Mouse (Mus musculus) myocyte (in vitro differentiated cells): ENCODE data around the gene Dpf2. TPM values are rescaled to one million over a fixed set of nuclear protein-coding genes. Genes with fewer than 3 reads are reported as not detected.

ENCODE experiments used
- H3K27me3 ChIP-seq: one replicate; pipeline ENCODE4 v1.6.1; 2011; ENCODE audit not compliant: control insufficient read depth, insufficient read depth, insufficient read length
- H3K36me3 ChIP-seq: one replicate; pipeline ENCODE4 v1.6.1; 2011; ENCODE audit not compliant: control insufficient read depth, insufficient read depth
- H3K4me2 ChIP-seq: one replicate; pipeline ENCODE4 v1.6.1; 2011; ENCODE audit warnings: low read depth, control low read depth
- H3K4me3 ChIP-seq: one replicate; pipeline ENCODE4 v1.5.1; 2011; ENCODE audit warnings: mild to moderate bottlenecking, control low read depth, moderate library complexity
- H3K79me2 ChIP-seq: one replicate; pipeline ENCODE4 v1.6.1; 2011; ENCODE audit not compliant: control insufficient read depth, insufficient read depth
- H3ac ChIP-seq: one replicate; pipeline ENCODE4 v1.6.1; 2011; ENCODE audit not compliant: control insufficient read depth, insufficient read length
- CEBPB ChIP-seq: IDR thresholded peaks from 2 replicates; pipeline ENCODE4 v1.6.1; 2011; ENCODE audit warnings: mild to moderate bottlenecking, moderate library complexity; ENCODE audit not compliant: poor library complexity, insufficient read depth, severe bottlenecking
- E2F4 ChIP-seq: IDR thresholded peaks from one replicate; pipeline ENCODE4 v1.6.1; 2011; ENCODE audit warnings: mild to moderate bottlenecking, control low read depth, moderate library complexity; ENCODE audit not compliant: insufficient read depth
- MAX ChIP-seq: IDR thresholded peaks from one replicate; pipeline ENCODE4 v1.6.1; 2011; ENCODE audit warnings: low read depth, mild to moderate bottlenecking, control low read depth
- MYOD1 ChIP-seq, 3 experiments: IDR thresholded peaks; one replicate each; pipeline ENCODE4 v1.6.1; 2011; ENCODE audit warnings: control low read depth in 2 of 3, low read depth in 2 of 3, mild to moderate bottlenecking in 2 of 3, moderate library complexity in 1 of 3; ENCODE audit not compliant: insufficient read length in 2 of 3, control insufficient read depth in 1 of 3
- MYOG ChIP-seq, 3 experiments: IDR thresholded peaks; one replicate each; pipeline ENCODE4 v1.6.1; 2011; ENCODE audit warnings: control low read depth in 2 of 3, low read depth in 2 of 3, mild to moderate bottlenecking in 2 of 3; ENCODE audit not compliant: insufficient read length in 2 of 3, control insufficient read depth in 1 of 3, insufficient read depth in 1 of 3
- POLR2A ChIP-seq: IDR thresholded peaks from one replicate; pipeline ENCODE4 v1.6.1; 2011; ENCODE audit warnings: low read depth, mild to moderate bottlenecking, control low read depth, moderate library complexity; ENCODE audit not compliant: insufficient read length
- POLR2AphosphoS2 ChIP-seq: IDR thresholded peaks from one replicate; pipeline ENCODE4 v1.6.1; 2011; ENCODE audit warnings: low read depth, control low read depth; ENCODE audit not compliant: insufficient read length
- REST ChIP-seq: IDR thresholded peaks from one replicate; pipeline ENCODE4 v1.6.1; 2011; ENCODE audit warnings: mild to moderate bottlenecking, control low read depth, moderate library complexity; ENCODE audit not compliant: insufficient read depth, insufficient read length
- SRF ChIP-seq: IDR thresholded peaks from one replicate; pipeline ENCODE4 v1.6.1; 2011; ENCODE audit warnings: low read depth; ENCODE audit not compliant: control insufficient read depth, insufficient read length
- TCF12 ChIP-seq: IDR thresholded peaks from one replicate; pipeline ENCODE4 v1.6.1; 2011; ENCODE audit warnings: mild to moderate bottlenecking, control low read depth; ENCODE audit not compliant: poor library complexity, insufficient read depth, severe bottlenecking
- TCF3 ChIP-seq: IDR thresholded peaks from one replicate; pipeline ENCODE4 v1.6.1; 2011; ENCODE audit warnings: low read depth, control low read depth; ENCODE audit not compliant: insufficient read length
- USF1 ChIP-seq: IDR thresholded peaks from one replicate; pipeline ENCODE4 v1.6.1; 2011; ENCODE audit warnings: low read depth, mild to moderate bottlenecking, control low read depth, moderate library complexity
- polyA plus RNA-seq: library from polyadenylated mRNA; unstranded; fragments of >200 nt; fragmentation: generic; extraction: Trizol; gene quantifications from one replicate; pipeline ENCODE4 v1.2.1, GENCODE M21; 2012; ENCODE audit warnings: missing spikeins

Dpf2 gene
- polyA plus RNA-seq, 1 experiment: 78.5 TPM

DNA sequence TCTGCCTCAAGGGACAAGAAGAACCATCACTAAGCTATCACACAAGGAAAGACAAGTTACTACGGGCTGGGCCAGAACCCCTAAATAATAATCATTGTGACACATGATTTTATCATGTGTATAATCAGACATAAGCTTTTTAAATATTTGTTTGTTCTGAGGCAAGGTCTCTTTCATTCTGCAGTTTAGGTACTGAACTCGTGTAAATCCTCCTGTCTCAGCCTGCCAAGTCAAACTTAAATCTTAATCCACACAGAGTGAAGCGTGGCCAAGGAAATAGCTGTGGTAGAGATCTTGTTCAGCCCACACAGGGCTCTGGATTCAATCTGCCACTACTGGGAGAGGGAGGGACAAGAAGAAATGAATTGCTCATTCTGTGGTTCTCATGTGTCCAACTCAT is 5.5 kb downstream of the Dpf2 start:
- no peak for TF ChIP-seq MAX
- TF ChIP-seq E2F4: no peak
- no peak for TF ChIP-seq POLR2AphosphoS2
- TF ChIP-seq TCF12: no peak
- TF ChIP-seq REST: no peak
- no peak overlapping the region for H3K4me3 ChIP-seq
- H3K4me2 ChIP-seq: no peak overlapping the region
- H3K36me3 ChIP-seq: peaks cover 43% of the 10 kb centered on the region
- peaks cover 63% of the 10 kb centered on the region for H3K79me2 ChIP-seq
- H3K27me3 ChIP-seq: no peaks in the 10 kb centered on the region
- no peak overlapping the region for H3ac ChIP-seq

- Histone ChIP-seq H3ac (no peak within 1 kb of the TSS), H3K36me3 (peaks cover 26% of the 10 kb centered on the region), H3K4me3 (peak within 1 kb of the TSS; percentile 9), H3K4me2 (peak within 1 kb of the TSS; percentile 64), H3K79me2 (no peaks in the 10 kb centered on the region), H3K27me3 (no peaks in the 10 kb centered on the region)
- TF ChIP-seq TCF12 (no peak), REST (peak; percentile 55), POLR2A (peak; percentile 41), E2F4 (peak; percentile 37), POLR2AphosphoS2 (peak; percentile 81)
Measured at GRCm38 (mm10) chr19:5894002-5894678, 18.7 kb downstream of the Dpf2 start, which contains the start of gene Tigd3. Gene Tigd3, minus strand, starts transcription at chr19:5894149.

- no peaks in the 10 kb centered on the region for H3K79me2 ChIP-seq
- H3K36me3 ChIP-seq: peaks cover 21% of the 10 kb centered on the region
- H3K4me2 ChIP-seq: peak overlapping the region; percentile 64
Measured at GRCm38 (mm10) chr19:5893282-5894001, 19.4 kb downstream of the Dpf2 start.

DNA sequence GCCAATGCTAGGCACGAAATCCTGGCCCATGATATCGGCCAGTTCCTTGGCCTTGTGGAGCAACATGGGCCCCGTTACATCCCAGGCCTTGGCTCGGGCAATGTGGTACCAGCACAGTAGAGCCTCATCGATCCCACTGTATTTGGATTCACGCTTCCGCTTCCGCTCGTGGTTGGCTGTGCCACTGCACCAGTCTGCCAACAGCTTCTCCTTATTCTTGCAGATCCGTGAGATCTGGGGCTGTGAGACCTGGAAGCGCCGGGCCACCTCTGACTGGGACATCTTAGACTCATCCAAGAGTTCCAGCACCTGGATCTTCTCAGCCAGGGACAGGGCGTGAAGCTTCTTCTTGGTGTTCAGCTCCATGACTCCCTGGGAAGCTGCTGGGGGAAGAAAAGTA is 20.1 kb downstream of the Dpf2 start:
- Histone ChIP-seq H3ac (no peak overlapping the region), H3K4me2 (no peak overlapping the region), H3K79me2 (no peaks in the 10 kb centered on the region), H3K4me3 (no peak overlapping the region), H3K36me3 (peaks cover 18% of the 10 kb centered on the region), H3K27me3 (no peaks in the 10 kb centered on the region)
- TF ChIP-seq CEBPB (no peak), POLR2A (no peak), TCF3 (no peak), MYOG (IDR thresholded peaks at IDR 0.05; ENCODE audit: control insufficient read depth in 1 of 3, insufficient read depth in 1 of 3, insufficient read length in 2 of 3, low read depth in 2 of 3) (no peak), MAX (no peak), REST (no peak), MYOD1 (IDR thresholded peaks at IDR 0.05; ENCODE audit: control insufficient read depth in 1 of 3, insufficient read length in 2 of 3, low read depth in 2 of 3) (no peak), POLR2AphosphoS2 (no peak), SRF (no peak), USF1 (no peak), E2F4 (no peak), TCF12 (no peak)

More at GRCm38 (mm10) chr19:5893282-5894001, 19.4 kb downstream of the Dpf2 start:
- Histone ChIP-seq H3K27me3 (no peaks in the 10 kb centered on the region), H3ac (no peak overlapping the region), H3K4me3 (peak overlapping the region; percentile 9)
- TF ChIP-seq REST: no peak
- TF ChIP-seq USF1: no peak
- no peak for TF ChIP-seq SRF
- TF ChIP-seq CEBPB: no peak
- no peak for TF ChIP-seq POLR2AphosphoS2
- TF ChIP-seq TCF3: no peak
- TF ChIP-seq MYOD1 (IDR thresholded peaks at IDR 0.05; ENCODE audit: control insufficient read depth in 1 of 3, insufficient read length in 2 of 3, low read depth in 2 of 3): peak in 2 of 3 experiments; percentile 19 to 26
- peak in 1 of 3 experiments; percentile 21 for TF ChIP-seq MYOG (IDR thresholded peaks at IDR 0.05; ENCODE audit: control insufficient read depth in 1 of 3, insufficient read depth in 1 of 3, insufficient read length in 2 of 3, low read depth in 2 of 3)
- no peak for TF ChIP-seq POLR2A
- TF ChIP-seq E2F4: no peak
- no peak for TF ChIP-seq TCF12
- TF ChIP-seq MAX: no peak

GRCm38 (mm10) chr19:5892262-5892661 is 20.5 kb downstream of the Dpf2 start:
- peaks cover 18% of the 10 kb centered on the region for H3K36me3 ChIP-seq
- no peak overlapping the region for H3ac ChIP-seq
- TF ChIP-seq REST: no peak
- no peak for TF ChIP-seq E2F4
- no peak for TF ChIP-seq POLR2A
- no peak for TF ChIP-seq MAX
- TF ChIP-seq USF1: no peak
- TF ChIP-seq TCF12: no peak
- no peak for TF ChIP-seq MYOD1 (IDR thresholded peaks at IDR 0.05; ENCODE audit: control insufficient read depth in 1 of 3, insufficient read length in 2 of 3, low read depth in 2 of 3)
- no peak for TF ChIP-seq MYOG (IDR thresholded peaks at IDR 0.05; ENCODE audit: control insufficient read depth in 1 of 3, insufficient read depth in 1 of 3, insufficient read length in 2 of 3, low read depth in 2 of 3)
- TF ChIP-seq POLR2AphosphoS2: no peak
- TF ChIP-seq SRF: no peak
- TF ChIP-seq CEBPB: no peak
- TF ChIP-seq TCF3: no peak
- no peak overlapping the region for H3K4me2 ChIP-seq
- H3K27me3 ChIP-seq: no peaks in the 10 kb centered on the region
- H3K4me3 ChIP-seq: no peak overlapping the region
- no peaks in the 10 kb centered on the region for H3K79me2 ChIP-seq
